Mouse (Mus musculus) midbrain, embryonic 12.5 days (tissue): ENCODE results near the gene Ccr5. TPM values are rescaled to one million over a fixed set of nuclear protein-coding genes. Genes with fewer than 3 reads are reported as not detected.
"Not testable (repeated sequence)": the region's sequence is repeated elsewhere in the genome, so short reads cannot be mapped to it uniquely, and the experiment has no call there.

Experiments used
- ATAC-seq: fragments of 200-750 bp; cut with Nextera tagmentation; 2 replicates; pipeline ENCODE4 v1.8.0; 2017; ENCODE audit warnings: low read depth, moderate TSS enrichment, moderate library complexity; ENCODE audit not compliant: low FRiP score
- H3K27ac ChIP-seq: fragments of 300-500 bp; sonication (generic); replicated peaks from 2 replicates; pipeline ENCODE4 v1.5.1; 2016; ENCODE audit warnings: mild to moderate bottlenecking
- H3K27me3 ChIP-seq: fragments of 300-500 bp; sonication (generic); 2 replicates; pipeline ENCODE4 v1.6.1; 2016; ENCODE audit warnings: mild to moderate bottlenecking
- H3K36me3 ChIP-seq: fragments of 300-500 bp; sonication (generic); 2 replicates; pipeline ENCODE4 v1.6.1; 2016
- H3K4me1 ChIP-seq: fragments of 300-500 bp; sonication (generic); 2 replicates; pipeline ENCODE4 v1.6.1; 2016
- H3K4me2 ChIP-seq: fragments of 300-500 bp; sonication (generic); replicated peaks from 2 replicates; pipeline ENCODE4 v1.6.1; 2016; ENCODE audit warnings: mild to moderate bottlenecking, moderate library complexity
- H3K4me3 ChIP-seq: fragments of 300-500 bp; sonication (generic); 2 replicates; pipeline ENCODE4 v1.5.1; 2016; ENCODE audit warnings: mild to moderate bottlenecking
- H3K9ac ChIP-seq: fragments of 300-500 bp; sonication (generic); replicated peaks from 2 replicates; pipeline ENCODE4 v1.6.1; 2016; ENCODE audit warnings: mild to moderate bottlenecking, moderate library complexity
- H3K9me3 ChIP-seq: fragments of 300-500 bp; sonication (generic); 2 replicates; pipeline ENCODE4 v1.6.1; 2016; ENCODE audit warnings: mild to moderate bottlenecking
- whole genome bisulfite sequencing: fragments of 180-500 bp; shearing (Covaris S2); methylation state at CpG from one replicate; pipeline ENCODE4 v1.1.7; 2016; 5-methylcytosine and 5-hydroxymethylcytosine counted together
- polyA plus RNA-seq: library from polyadenylated mRNA; unstranded; fragments of >200 nt; fragmentation: Nextera tagmentation; extraction: Ambion mirVana; gene quantifications from 2 replicates; pipeline ENCODE4 v1.2.1, GENCODE M21; 2016

Gene Ccr5
- 0.34 and 0.55 TPM in 2 replicates for polyA plus RNA-seq

- WGBS: 79% methylated on average over 3 of the region's 3 CpGs
- Histone ChIP-seq H3K27me3 (no peaks in the 10 kb centered on the region), H3K4me1 (no peaks in the 10 kb centered on the region), H3K9ac (no peak within 1 kb of the TSS), H3K27ac (no peak within 1 kb of the TSS), H3K4me3 (no peak within 1 kb of the TSS), H3K4me2 (no peak within 1 kb of the TSS), H3K36me3 (no peaks in the 10 kb centered on the region), H3K9me3 (no peaks in the 10 kb centered on the region)
- no peak for ATAC-seq
These were observed at the start of gene Ccr5 for GRCm38 (mm10) chr9:124121387-124122184. TSS of gene Ccr5 (plus strand) at chr9:124121543.

DNA sequence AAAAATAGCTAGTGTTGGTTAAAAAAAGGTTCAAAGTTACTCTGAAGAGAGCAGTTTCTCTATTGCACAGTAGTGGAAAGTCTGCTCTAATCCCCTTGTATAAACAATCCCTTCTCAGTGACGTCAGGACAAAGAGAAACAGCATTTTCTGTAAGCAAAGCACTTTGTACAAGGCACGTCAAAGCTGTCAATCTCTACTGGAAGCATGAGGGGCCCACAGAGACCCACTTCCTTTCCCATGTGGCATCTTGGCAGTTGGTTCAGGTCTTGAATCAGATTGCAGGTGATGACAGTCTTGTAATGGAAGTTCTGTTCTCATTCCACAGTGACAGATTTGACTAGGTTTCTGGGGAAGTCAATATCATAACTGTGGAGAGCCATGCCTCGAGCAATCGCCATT, 41.5 kb upstream of the Ccr5 start:
- WGBS: 53% methylated on average over 4 of the region's 4 CpGs
- Histone ChIP-seq H3K9ac (no peak overlapping the region), H3K4me3 (no peak overlapping the region), H3K36me3 (no peaks in the 10 kb centered on the region), H3K27ac (no peak overlapping the region), H3K27me3 (no peaks in the 10 kb centered on the region), H3K9me3 (no peaks in the 10 kb centered on the region), H3K4me2 (no peak overlapping the region), H3K4me1 (no peaks in the 10 kb centered on the region)
- no peak for ATAC-seq

DNA sequence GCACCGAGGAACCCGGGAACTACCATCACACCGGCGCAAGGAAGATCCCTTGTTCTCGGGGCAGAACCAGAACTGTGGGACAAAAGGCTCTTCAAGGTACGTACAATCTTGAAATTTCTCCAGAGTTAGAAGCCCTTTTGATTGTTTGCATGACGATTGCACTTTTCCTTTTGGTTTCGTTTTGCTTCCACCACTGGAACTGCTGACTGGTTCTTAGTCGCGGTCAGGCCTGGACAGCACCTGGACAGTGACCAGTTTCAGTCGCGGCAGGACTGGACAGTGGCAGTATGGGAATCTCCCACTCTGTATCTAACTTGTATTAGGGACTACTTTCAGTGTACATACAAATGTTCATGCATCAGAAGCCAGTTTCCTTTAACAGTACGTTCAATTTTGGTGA, 40.9 kb upstream of the Ccr5 start:
- not testable (repeated sequence) for ATAC-seq, H3K27me3 ChIP-seq, H3K9ac ChIP-seq, H3K4me3 ChIP-seq, H3K9me3 ChIP-seq, H3K36me3 ChIP-seq, H3K27ac ChIP-seq, H3K4me1 ChIP-seq, H3K4me2 ChIP-seq
- 95% methylated on average over 12 of the region's 13 CpGs for WGBS

DNA sequence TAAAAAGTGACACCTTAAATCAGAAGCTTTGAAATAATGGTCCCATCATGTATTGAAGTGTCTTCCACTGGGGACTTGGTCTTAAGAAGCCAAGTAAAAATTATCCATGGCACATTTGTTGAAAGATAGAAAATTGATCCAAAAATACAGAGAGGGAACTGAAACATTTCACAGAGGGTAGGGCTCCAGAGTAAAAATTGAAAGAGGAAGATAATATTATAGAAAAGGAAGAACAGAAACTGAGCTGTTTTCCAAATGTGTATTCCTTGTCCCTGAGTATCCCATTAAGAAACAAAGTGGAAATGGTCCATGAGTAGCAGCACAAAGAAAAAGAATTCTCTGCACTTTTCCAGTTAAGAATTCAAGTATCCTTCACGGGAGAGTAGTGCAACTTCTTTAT, 30.9 kb upstream of the Ccr5 start:
- no peak overlapping the region for H3K9ac ChIP-seq
- no peak overlapping the region for H3K4me2 ChIP-seq
- H3K27ac ChIP-seq: no peak overlapping the region
- H3K4me1 ChIP-seq: no peaks in the 10 kb centered on the region
- no peaks in the 10 kb centered on the region for H3K36me3 ChIP-seq
- ATAC-seq: no peak
- no peaks in the 10 kb centered on the region for H3K9me3 ChIP-seq
- WGBS: 82% methylated on average over 1 of the region's 1 CpGs
- H3K4me3 ChIP-seq: no peak overlapping the region
- H3K27me3 ChIP-seq: no peaks in the 10 kb centered on the region

DNA sequence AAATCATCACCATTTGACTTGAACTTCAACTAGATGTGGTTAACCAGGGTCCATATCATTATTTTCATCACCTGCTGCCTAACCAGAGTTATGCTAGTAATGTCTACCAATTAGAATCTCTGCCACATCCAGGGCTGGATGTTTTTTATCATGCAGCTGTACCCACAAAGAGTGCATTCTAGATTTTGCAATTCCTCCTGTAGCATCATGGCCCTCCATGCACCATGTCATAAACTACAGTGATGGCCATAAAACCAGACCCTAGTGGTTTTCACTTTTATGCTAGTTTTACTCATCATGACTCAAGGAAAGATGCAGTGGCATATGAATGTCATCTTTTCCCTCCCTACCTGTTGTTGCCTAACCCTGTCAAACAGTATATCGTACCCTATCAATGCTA, 22.2 kb upstream of the Ccr5 start:
- H3K4me3 ChIP-seq: no peak overlapping the region
- no peaks in the 10 kb centered on the region for H3K9me3 ChIP-seq
- 81% methylated on average over 1 of the region's 1 CpGs for WGBS
- ATAC-seq: no peak
- H3K27me3 ChIP-seq: no peaks in the 10 kb centered on the region
- H3K27ac ChIP-seq: no peak overlapping the region
- H3K4me1 ChIP-seq: no peaks in the 10 kb centered on the region
- H3K9ac ChIP-seq: no peak overlapping the region
- no peak overlapping the region for H3K4me2 ChIP-seq
- no peaks in the 10 kb centered on the region for H3K36me3 ChIP-seq

DNA sequence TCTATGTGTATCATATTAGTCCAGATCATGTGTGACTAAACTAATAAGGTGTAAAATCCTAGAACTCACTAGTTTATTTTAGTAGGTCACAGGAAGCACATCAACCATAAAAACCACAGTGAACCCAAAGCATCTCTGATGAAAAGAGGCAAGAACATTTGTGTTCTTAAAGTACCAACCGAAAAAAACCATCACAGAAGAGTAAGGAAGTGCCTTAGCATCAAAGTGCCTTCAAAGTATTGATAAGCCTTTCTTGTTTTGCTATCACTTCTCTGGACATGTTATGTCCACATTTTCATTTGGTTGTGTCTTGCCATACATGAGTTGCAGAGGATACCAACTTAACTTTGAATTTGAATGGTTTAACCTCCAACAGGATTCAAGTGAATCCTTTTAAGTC, 21.0 kb upstream of the Ccr5 start:
- H3K27ac ChIP-seq: no peak overlapping the region
- no peak for ATAC-seq
- WGBS: 83% methylated on average over 1 of the region's 1 CpGs
- no peaks in the 10 kb centered on the region for H3K9me3 ChIP-seq
- no peaks in the 10 kb centered on the region for H3K36me3 ChIP-seq
- no peak overlapping the region for H3K9ac ChIP-seq
- H3K4me3 ChIP-seq: no peak overlapping the region
- no peak overlapping the region for H3K4me2 ChIP-seq
- H3K4me1 ChIP-seq: no peaks in the 10 kb centered on the region
- H3K27me3 ChIP-seq: no peaks in the 10 kb centered on the region

DNA sequence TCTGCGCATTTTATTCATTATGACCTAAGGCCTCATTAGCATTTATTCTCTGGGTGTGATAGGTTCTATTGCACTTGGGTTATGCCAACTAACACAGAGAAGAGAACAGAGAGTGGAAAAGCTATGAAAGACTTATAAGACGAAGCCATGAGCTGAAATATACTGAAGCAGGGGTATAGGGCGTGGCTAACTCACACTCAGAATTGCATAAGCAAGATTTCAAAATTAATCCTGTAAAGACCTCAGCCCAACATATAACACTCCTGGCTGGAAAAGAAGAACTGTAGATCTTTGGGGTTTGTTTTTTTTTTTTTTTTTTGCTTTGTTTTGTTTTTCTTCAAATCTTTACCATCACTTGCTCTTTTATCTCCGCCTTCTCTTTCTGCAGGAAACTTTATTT, 19.6 kb upstream of the Ccr5 start, which contains the start of gene Ccr2:
Gene Ccr2, plus strand, starts transcription at position 228 of the 400 bp plus-strand sequence.
- Histone ChIP-seq H3K9me3 (no peaks in the 10 kb centered on the region), H3K4me2 (no peak within 1 kb of the TSS), H3K4me1 (no peaks in the 10 kb centered on the region), H3K27ac (no peak within 1 kb of the TSS), H3K4me3 (no peak within 1 kb of the TSS), H3K36me3 (no peaks in the 10 kb centered on the region), H3K27me3 (no peaks in the 10 kb centered on the region), H3K9ac (no peak within 1 kb of the TSS)
- ATAC-seq: no peak
- 89% methylated on average over 4 of the region's 4 CpGs for WGBS

- Histone ChIP-seq H3K4me3 (no peak overlapping the region), H3K9ac (no peak overlapping the region), H3K27me3 (no peaks in the 10 kb centered on the region), H3K27ac (no peak overlapping the region), H3K4me2 (no peak overlapping the region), H3K4me1 (no peaks in the 10 kb centered on the region), H3K9me3 (no peaks in the 10 kb centered on the region), H3K36me3 (no peaks in the 10 kb centered on the region)
- no peak for ATAC-seq
- WGBS: 81% methylated on average over 1 of the region's 1 CpGs
These were observed 18.1 kb upstream of the Ccr5 start for GRCm38 (mm10) chr9:124103199-124103598.

GRCm38 (mm10) chr9:124105196-124105595, 16.1 kb upstream of the Ccr5 start:
- no peaks in the 10 kb centered on the region for H3K9me3 ChIP-seq
- no peaks in the 10 kb centered on the region for H3K4me1 ChIP-seq
- no peaks in the 10 kb centered on the region for H3K27me3 ChIP-seq
- H3K9ac ChIP-seq: no peak overlapping the region
- H3K27ac ChIP-seq: no peak overlapping the region
- H3K4me2 ChIP-seq: no peak overlapping the region
- no peak for ATAC-seq
- no peaks in the 10 kb centered on the region for H3K36me3 ChIP-seq
- H3K4me3 ChIP-seq: no peak overlapping the region

GRCm38 (mm10) chr9:124107232-124107631, 14.1 kb upstream of the Ccr5 start:
- Histone ChIP-seq H3K36me3 (no peaks in the 10 kb centered on the region), H3K9me3 (no peaks in the 10 kb centered on the region), H3K9ac (no peak overlapping the region), H3K4me2 (no peak overlapping the region), H3K27me3 (no peaks in the 10 kb centered on the region), H3K4me1 (no peaks in the 10 kb centered on the region), H3K27ac (no peak overlapping the region), H3K4me3 (no peak overlapping the region)
- no peak for ATAC-seq

GRCm38 (mm10) chr9:124108356-124109127, 12.8 kb upstream of the Ccr5 start:
- no peaks in the 10 kb centered on the region for H3K9me3 ChIP-seq
- H3K9ac ChIP-seq: no peak overlapping the region
- no peaks in the 10 kb centered on the region for H3K27me3 ChIP-seq
- ATAC-seq: no peak
- WGBS: 76% methylated on average over 2 of the region's 2 CpGs
- no peak overlapping the region for H3K27ac ChIP-seq
- H3K4me3 ChIP-seq: no peak overlapping the region
- H3K36me3 ChIP-seq: no peaks in the 10 kb centered on the region
- H3K4me2 ChIP-seq: no peak overlapping the region
- no peaks in the 10 kb centered on the region for H3K4me1 ChIP-seq

DNA sequence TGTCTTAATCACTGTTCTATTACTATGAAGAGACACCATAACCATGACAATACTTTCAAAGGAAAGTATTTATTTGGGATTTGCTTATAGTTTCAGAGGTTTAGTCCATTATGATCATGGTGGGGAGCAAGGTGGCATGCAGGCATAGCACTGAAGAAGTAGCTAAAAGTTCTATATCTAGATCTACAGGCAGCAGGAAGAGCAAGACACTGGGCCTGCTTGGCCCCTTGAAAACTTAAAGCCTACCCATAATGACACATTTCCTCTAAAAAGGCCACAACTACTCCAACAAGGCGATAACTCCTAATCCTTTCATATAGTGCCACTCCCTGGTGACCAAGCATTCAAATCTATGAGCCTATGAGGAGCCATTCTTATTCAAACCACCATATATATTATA, 9.3 kb upstream of the Ccr5 start:
- Histone ChIP-seq H3K9me3 (no peaks in the 10 kb centered on the region), H3K4me1 (no peaks in the 10 kb centered on the region), H3K27me3 (no peaks in the 10 kb centered on the region), H3K27ac (no peak overlapping the region), H3K4me3 (no peak overlapping the region), H3K4me2 (no peak overlapping the region), H3K36me3 (no peaks in the 10 kb centered on the region), H3K9ac (no peak overlapping the region)
- WGBS: 96% methylated on average over 1 of the region's 1 CpGs
- no peak for ATAC-seq
